Mouse (Mus musculus): ENCODE data around the gene Crat.

Gene Crat

Small RNA genes within 50 kb of the gene (microRNA-seq; reads per million reads assigned to microRNA genes)
- gene Gm47292, result 0 reads per million in 2 experiments

Measured in adrenal gland (tissue).